Mouse (Mus musculus): ENCODE data around the gene Txndc5.

Gene Txndc5

GRCm38 (mm10) chr13:38527041-38527796 lies 1.4 kb downstream of the Txndc5 start:
- no peak for DNase-seq (ENCODE audit: low read depth, low spot score)

- no peak for DNase-seq (ENCODE audit: low read depth, low spot score)
Observed at GRCm38 (mm10) chr13:38526116-38526515, 2.5 kb downstream of the Txndc5 start.

DNA sequence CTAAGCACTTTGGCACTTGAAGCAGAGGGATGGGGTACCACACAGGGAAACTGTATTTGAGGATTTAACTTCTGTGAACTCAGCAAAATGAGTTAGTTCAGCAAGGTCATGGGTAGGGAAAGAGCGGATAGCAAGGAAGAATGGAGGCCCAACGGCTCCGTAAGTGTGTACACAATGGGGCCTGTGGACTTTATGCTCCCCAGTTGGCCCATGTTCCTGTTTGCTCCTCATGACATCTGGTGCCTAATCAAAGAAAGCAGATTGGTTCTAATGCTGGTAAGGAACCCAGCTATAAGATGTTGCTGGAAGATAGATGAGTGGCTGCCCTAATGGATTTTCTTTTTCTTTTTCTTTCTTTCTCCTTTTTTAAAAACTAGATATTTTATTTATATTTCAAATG lies 3.4 kb downstream of the Txndc5 start:
- DNase-seq (ENCODE audit: low read depth, low spot score): no peak

GRCm38 (mm10) chr13:38523231-38523630 lies 5.4 kb downstream of the Txndc5 start:
- no peak for DNase-seq (ENCODE audit: low read depth, low spot score)

DNA sequence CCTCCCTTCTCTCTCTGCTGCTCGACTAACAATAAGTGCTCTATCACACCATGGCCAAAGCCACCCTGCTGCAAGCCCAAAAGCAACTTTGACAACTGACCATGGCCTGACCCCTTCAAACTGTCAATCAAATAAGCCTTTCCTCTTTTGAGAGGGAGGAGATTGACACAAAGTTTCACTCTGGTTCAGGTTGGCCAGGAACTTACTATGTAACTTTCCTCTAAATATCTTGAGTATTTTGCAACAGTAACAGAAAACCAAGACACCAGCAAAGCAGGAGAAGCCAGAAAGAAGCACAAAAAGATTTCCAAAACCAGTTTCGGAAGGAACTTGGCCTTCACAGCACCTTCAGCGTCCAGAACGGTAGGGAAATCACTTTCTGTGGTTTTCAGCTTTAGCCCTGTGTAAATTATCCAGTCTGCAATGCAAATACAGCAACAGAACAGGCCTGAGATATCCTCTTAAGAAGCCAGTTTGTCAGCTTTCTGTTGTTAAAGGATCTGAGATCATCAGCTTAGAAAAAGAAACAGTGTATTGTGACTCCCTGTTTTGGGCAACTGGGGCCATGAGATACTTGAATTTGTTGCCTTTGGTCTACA lies 6.5 kb downstream of the Txndc5 start:
- DNase-seq (ENCODE audit: low read depth, low spot score): no peak

DNA sequence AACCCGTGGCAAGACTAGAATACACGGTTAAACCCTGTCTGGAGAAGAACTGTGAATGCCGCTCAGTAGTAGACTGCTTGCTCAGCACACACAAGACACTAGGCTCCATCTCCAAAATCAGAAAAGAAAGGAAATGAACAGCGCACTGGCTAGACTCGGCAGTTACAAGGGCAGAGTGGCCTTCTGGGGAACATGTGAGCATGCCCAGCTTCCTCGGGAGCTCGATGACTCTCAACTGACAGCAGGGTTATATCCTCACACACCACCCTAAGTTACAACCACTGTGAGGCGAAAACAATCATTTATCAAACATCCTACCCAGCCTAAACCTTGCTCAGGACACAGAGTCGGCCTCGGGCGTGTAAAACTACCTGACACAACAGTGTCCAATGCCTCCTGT lies 8.3 kb downstream of the Txndc5 start:
- DNase-seq (ENCODE audit: low read depth, low spot score): no peak

DNA sequence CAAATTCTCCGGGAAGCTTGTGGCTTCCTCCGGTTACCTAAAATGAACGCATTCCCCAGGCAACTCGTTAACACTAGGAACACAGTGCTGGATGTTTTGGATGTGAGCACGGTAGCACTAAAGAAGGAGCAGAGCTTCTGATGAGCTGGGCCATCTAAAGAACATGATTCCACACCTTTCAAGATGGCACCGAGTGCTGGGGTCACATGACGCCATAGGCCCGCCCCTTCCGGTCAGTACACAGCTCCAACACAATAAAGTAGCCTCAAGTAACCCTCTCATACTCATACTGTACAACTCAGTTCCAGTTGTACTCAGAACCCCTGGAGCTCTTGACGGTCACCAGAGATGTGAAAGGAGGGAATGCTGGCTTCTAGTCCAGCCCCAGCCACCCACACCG lies 12.0 kb downstream of the Txndc5 start:
- DNase-seq (ENCODE audit: low read depth, low spot score): no peak

DNA sequence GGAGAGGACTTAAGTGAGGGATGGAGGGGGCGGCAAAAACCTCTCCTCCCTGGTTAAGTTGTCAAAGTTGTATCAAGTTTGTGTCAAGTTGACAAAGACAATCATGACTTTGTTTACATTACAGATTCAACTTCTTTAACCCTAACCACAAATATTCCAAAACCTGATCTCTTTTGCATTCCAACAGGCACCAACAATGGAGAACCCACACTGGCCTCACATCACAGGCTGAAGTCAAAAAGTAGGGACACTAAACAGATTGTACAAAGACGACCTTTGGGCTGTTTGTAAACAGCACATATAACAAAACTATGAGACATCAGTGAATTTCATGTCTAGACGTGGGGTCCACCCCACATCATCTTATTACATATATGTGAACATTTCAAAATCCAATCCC lies 12.8 kb downstream of the Txndc5 start:
- DNase-seq (ENCODE audit: low read depth, low spot score): no peak

DNA sequence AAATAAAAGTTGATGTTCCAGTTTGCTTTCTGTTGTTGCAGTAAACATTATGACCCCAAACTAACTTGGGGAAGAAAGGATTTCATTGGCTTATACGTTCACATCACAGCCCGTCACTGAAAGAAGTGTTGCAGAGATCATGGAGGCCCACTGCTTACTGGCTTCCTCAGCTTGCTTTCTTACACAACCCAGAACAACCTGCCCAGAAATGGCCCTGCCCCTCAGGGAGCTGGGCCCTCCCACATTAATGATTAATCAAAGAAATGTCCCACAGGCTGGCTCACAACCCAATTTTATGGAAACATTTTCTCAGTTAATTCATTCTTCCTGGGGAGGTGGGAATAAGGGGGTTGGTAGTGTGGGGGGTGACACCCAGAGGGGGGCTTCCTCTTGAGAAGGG lies 13.2 kb downstream of the Txndc5 start:
- DNase-seq (ENCODE audit: low read depth, low spot score): no peak

DNA sequence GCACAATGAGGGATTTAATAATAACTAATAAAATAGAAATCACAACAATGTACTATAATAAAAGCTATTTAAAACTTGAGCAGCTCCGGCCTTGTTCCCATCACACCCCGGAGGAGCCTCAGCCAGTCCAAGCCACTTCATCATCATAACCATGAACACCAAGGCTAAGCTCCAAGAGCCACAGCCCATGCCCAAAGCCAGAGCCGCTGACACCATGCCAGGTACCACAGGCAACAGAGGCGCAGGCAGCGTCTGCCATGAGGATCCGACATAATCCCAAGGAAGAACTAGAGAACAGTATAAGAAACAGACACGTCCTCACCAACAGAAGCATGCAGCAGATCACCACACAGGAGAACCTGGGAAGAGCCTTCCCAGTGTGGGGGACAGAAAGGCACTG lies 14.7 kb downstream of the Txndc5 start:
- DNase-seq (ENCODE audit: low read depth, low spot score): no peak

DNA sequence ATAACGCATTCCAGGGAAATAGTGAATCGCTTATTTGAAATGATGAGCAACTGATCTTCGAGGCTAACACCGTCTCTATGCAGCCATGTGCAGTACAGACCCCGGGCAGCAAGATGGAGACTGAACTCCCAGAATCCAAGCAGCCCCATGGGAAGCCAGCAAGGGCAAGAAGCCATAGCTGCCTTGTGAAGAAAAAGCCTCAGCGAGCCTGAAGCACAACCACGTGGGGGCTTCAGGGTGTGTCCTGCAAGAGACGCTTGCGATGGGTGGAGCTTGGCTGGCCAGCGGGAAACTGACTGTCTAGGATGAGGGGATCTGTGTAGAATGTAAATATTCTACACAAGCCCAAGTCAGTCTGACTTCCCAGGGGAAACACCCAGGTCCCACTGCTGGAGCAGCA lies 16.6 kb downstream of the Txndc5 start:
- no peak for DNase-seq (ENCODE audit: low read depth, low spot score)

DNA sequence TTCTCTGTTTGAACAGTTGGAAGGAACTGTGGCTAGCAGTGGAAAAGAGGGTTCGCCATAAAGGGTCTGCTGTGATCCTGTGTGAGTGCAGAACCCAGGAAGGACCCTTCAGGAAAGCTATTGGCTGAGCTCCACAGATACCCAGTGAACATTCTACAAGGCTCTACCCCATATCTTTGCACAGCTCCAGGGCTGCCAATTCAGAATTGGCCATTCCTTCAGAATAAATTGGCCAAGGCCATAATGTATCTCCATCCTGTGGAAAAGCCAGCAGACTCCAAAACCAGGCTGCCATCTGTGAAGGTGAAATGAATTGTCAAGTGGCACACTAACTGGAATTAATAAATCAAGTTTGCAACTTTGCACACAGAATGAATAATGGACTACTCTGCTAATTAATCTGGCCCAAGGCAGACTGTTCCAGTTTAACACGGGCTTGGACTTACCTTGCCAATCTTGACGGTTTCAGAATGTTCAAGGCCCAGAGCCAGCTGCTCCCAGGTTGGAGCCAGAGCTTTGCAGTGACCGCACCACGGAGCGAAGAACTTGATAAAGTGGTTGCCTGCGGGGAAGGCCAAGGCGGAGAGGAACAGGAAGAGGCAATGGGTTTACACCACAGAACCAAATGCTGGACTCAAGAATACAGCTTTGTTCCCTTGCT lies 18.8 kb downstream of the Txndc5 start:
- no peak for DNase-seq (ENCODE audit: low read depth, low spot score)

- DNase-seq (ENCODE audit: low read depth, low spot score): no peak
Observed at GRCm38 (mm10) chr13:38506936-38507335, 21.7 kb downstream of the Txndc5 start.

GRCm38 (mm10) chr13:38506320-38506719 lies 22.3 kb downstream of the Txndc5 start:
- no peak for DNase-seq (ENCODE audit: low read depth, low spot score)

DNA sequence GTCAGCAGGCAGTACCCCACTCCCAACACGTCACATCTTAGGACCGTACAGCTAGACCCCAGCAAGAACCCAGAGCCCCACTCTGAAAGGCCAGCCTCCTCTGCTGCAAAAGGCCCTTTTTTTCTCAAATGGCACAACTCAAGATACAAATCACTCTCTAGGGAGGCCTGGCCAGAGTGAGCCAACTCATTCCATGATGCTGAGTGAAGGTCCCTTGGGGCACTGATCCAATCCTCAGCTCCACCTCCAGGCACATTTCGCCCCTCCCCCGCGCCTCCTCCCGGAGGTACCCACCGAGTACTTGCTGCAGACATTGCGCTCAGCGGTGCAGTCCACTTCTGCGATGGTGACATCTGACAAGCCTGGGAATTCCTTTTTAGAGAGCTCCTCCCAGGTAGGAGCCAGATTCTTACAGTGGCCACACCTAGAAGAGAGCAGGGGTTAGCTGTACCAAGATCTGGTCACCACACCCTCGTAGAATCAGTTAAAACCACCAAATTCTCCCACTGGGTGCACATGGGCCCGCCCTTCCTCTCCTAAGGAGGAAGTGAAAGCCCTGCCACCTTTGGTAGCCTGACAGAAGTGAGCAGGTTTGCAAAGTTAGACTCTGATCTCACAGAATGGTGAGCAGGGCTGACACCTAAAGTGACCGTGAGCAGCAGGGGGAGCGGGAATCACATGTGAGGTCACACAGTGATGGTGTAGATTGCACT lies 25.3 kb downstream of the Txndc5 start:
- no peak for DNase-seq (ENCODE audit: low read depth, low spot score)

GRCm38 (mm10) chr13:38501314-38501713 lies 27.3 kb downstream of the Txndc5 start:
- DNase-seq (ENCODE audit: low read depth, low spot score): no peak

GRCm38 (mm10) chr13:38496715-38497114 lies 31.9 kb downstream of the Txndc5 start:
- no peak for DNase-seq (ENCODE audit: low read depth, low spot score)

- no peak for DNase-seq (ENCODE audit: low read depth, low spot score)
Observed at GRCm38 (mm10) chr13:38486767-38487166, 41.9 kb downstream of the Txndc5 start.

DNA sequence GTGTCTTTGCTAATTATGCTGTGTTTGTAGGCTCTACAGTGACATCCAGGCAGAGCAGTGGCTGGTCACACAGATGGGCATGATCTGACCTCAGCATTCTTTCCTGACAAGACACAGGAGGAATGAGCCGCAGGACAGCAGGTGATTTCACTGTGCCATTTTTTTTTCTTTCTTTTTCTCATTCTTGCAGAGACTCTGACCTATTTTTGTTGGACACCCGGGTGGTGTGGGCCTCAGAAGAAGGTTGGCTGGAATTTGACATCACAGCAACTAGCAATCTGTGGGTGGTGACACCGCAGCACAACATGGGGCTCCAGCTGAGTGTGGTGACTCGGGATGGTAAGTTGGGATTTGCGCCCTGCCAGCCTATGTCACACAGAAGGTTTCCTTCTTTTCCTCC lies 43.9 kb downstream of the Txndc5 start:
- no peak for DNase-seq (ENCODE audit: low read depth, low spot score)

DNA sequence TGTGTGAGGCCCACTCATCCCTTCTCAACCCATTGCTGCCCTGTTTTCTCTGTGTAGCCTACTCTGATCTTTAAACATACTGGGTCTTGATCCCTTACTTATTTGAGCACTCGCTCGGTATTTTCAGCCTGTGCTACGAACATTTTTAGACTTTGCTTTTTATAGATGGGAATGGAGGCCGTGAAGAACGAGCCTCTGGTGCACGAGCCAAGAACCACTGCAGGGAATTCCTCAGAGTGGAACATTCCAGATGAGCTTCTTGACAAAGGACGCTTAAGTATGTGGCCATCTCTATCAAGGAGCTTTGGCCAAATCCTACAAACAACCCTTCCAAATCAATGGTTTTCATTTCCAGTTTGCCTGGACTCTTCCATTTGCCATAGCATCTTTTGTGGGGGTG lies 47.6 kb downstream of the Txndc5 start:
- no peak for DNase-seq (ENCODE audit: low read depth, low spot score)

DNA sequence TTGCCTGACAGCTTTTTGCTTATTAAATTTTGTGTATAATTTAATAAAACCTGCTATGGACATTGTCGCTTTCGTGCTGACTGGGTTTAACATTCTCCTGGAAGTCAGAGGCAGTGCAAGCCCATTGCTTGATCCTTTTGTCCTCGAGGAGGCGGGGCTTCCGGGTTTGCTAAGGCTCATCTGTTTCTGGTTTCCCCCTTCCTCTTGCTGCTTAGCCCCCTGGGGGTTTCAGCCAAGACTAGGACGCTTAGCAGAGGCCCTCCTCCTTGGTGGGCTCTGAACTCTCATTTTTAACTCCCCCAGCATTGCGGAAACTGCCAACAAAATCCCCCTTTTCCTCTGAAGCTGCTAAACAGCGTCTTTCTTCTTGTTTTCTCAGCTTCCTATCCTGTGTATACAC lies 51.7 kb downstream of the Txndc5 start:
- no peak for DNase-seq (ENCODE audit: low read depth, low spot score)

GRCm38 (mm10) chr13:38473497-38473896 lies 55.1 kb downstream of the Txndc5 start:
- DNase-seq (ENCODE audit: low read depth, low spot score): no peak

Data from retina, adult 2 months (tissue).